ENCODE assay signal across 10 mouse cellular contexts in genomic region chr7:16938117-16938791, GRCm38 (mm10). TPM values are rescaled to one million over a fixed set of nuclear protein-coding genes. Genes with fewer than 3 reads are reported as not detected.
A peak's percentile ranks its signal among the peaks of the same experiment; 100 is the strongest.
DNase-seq lines count a peak whose midpoint lies in the region; ATAC-seq and TF ChIP-seq lines count a peak whose summit lies in the region.
"Had no signal": no experiment of that assay in that cellular context is flagged by ENCODE, and none has a peak within 500 bp of the region (broad histone marks: within the 10 kb centered on the region; RNA-seq: fewer than 3 reads in every experiment).

No protein-coding gene starts in this region.

- peak overlapping the region; percentile 45 for H3K4me2 ChIP-seq in forebrain, embryonic 16.5 days (ENCODE audit: low read length)
- H3K4me2 ChIP-seq in midbrain, embryonic 11.5 days, result no peak overlapping the region
- no peak overlapping the region for H3K4me2 ChIP-seq in heart, embryonic 11.5 days

- no peaks in the 10 kb centered on the region for H3K9me3 ChIP-seq in forebrain, embryonic 16.5 days (ENCODE audit: control insufficient read depth, low read length)
- H3K9me3 ChIP-seq in midbrain, embryonic 11.5 days (ENCODE audit: control insufficient read depth, low read length), result no peaks in the 10 kb centered on the region
- H3K9me3 ChIP-seq in heart, embryonic 11.5 days (replicated peaks; ENCODE audit: control insufficient read depth, low read length), result no peaks in the 10 kb centered on the region; the same call in 1 of the 2 replicates

- no peak overlapping the region for H3K27ac ChIP-seq in heart, adult 2 months
- H3K27ac ChIP-seq in forebrain, embryonic 16.5 days (ENCODE audit: low read length), result peak overlapping the region; percentile 85
- no peak overlapping the region; the same call in 1 of the 2 replicates for H3K27ac ChIP-seq in midbrain, embryonic 11.5 days (ENCODE audit: low read depth, low read length)
- no peak overlapping the region for H3K27ac ChIP-seq in heart, embryonic 11.5 days (ENCODE audit: low read depth, low read length)
- H3K27ac ChIP-seq: liver, embryonic 14.5 days had no signal

- ATAC-seq in forebrain, embryonic 16.5 days, result peak; percentile 86
- ATAC-seq in midbrain, embryonic 11.5 days (ENCODE audit: low FRiP score), result peak; percentile 83
- no peak for ATAC-seq in erythroblast, adult 5-6 weeks (replicated peaks; ENCODE audit: low FRiP score, poor library complexity, severe bottlenecking)
- ATAC-seq in heart, embryonic 11.5 days (replicated peaks; ENCODE audit: insufficient number of reproducible peaks, low FRiP score, low TSS enrichment), result no peak

- DNase-seq in heart, postnatal 4 days, result peak; percentile 39
- DNase-seq in heart, adult 2 months, result no peak
- peak; percentile 96 for DNase-seq in brain, embryonic 14.5 days (ENCODE audit: low read depth)
- no peak for DNase-seq in midbrain, embryonic 11.5 days (ENCODE audit: low spot score, missing footprints)
- no peak for DNase-seq in thymus, postnatal 0 days (ENCODE audit: low spot score)

- TF ChIP-seq EP300 in heart, adult 2 months (IDR thresholded peaks at IDR 0.05; ENCODE audit: insufficient read depth, low read depth, low read length), result no peak

- TF ChIP-seq CTCF in heart, adult 2 months (IDR thresholded peaks at IDR 0.05), result no peak
- no peak for TF ChIP-seq CTCF in brain, embryonic 14.5 days (IDR thresholded peaks at IDR 0.05; ENCODE audit: borderline replicate concordance, extremely low read depth, insufficient read depth, insufficient read length)

- TF ChIP-seq POLR2A in heart, adult 2 months (IDR thresholded peaks at IDR 0.05; ENCODE audit: insufficient read depth, low read depth, low read length), result no peak
- TF ChIP-seq POLR2A in brain, embryonic 14.5 days (IDR thresholded peaks at IDR 0.05; ENCODE audit: borderline replicate concordance, extremely low read depth, insufficient read depth, insufficient read length, poor library complexity, severe bottlenecking), result no peak

- H3K27me3 ChIP-seq in heart, adult 2 months (ENCODE audit: control insufficient read depth, insufficient read depth, low read length), result no peaks in the 10 kb centered on the region
- no peaks in the 10 kb centered on the region for H3K27me3 ChIP-seq in forebrain, embryonic 16.5 days (replicated peaks; ENCODE audit: control insufficient read depth, insufficient read depth, low read length)
- H3K27me3 ChIP-seq in midbrain, embryonic 11.5 days (ENCODE audit: control insufficient read depth, insufficient read depth, low read length), result no peaks in the 10 kb centered on the region
- no peaks in the 10 kb centered on the region for H3K27me3 ChIP-seq in heart, embryonic 11.5 days (ENCODE audit: control insufficient read depth, insufficient read depth, low read length)

- intact Hi-C loops in heart, adult 2 months (cut with DNase I), result no loop called here

- 69% methylated on average over 17 of the region's 17 CpGs for WGBS in heart, adult 2 months
- 53% methylated on average over 17 of the region's 17 CpGs for WGBS in forebrain, embryonic 16.5 days
- WGBS in midbrain, embryonic 11.5 days, result 71% methylated on average over 17 of the region's 17 CpGs
- 69% methylated on average over 17 of the region's 17 CpGs for WGBS in heart, embryonic 11.5 days (ENCODE audit: insufficient replicate concordance)

- H3K9ac ChIP-seq in heart, adult 2 months (ENCODE audit: low read depth, low read length), result no peak overlapping the region
- H3K9ac ChIP-seq in forebrain, embryonic 16.5 days (replicated peaks; ENCODE audit: low read depth, low read length), result peak overlapping the region; percentile 32; the same call in 1 of the 2 replicates
- no peak overlapping the region for H3K9ac ChIP-seq in midbrain, embryonic 11.5 days (ENCODE audit: low read length)
- H3K9ac ChIP-seq in heart, embryonic 11.5 days (ENCODE audit: low read depth, low read length), result no peak overlapping the region
- H3K9ac ChIP-seq: liver, embryonic 14.5 days had no signal

- H3K4me1 ChIP-seq in heart, adult 2 months (ENCODE audit: control insufficient read depth, insufficient read depth, low read length), result no peaks in the 10 kb centered on the region; the same call in 1 of the 2 replicates
- H3K4me1 ChIP-seq in forebrain, embryonic 16.5 days (replicated peaks; ENCODE audit: control insufficient read depth, insufficient read depth, low read length), result peaks cover 36% of the 10 kb centered on the region
- peaks cover 8% of the 10 kb centered on the region; the same call in 1 of the 2 replicates for H3K4me1 ChIP-seq in midbrain, embryonic 11.5 days (ENCODE audit: control insufficient read depth, insufficient read depth, low read length)
- H3K4me1 ChIP-seq in heart, embryonic 11.5 days (ENCODE audit: control insufficient read depth, insufficient read depth, low read length), result peaks cover 7% of the 10 kb centered on the region

- H3K4me3 ChIP-seq in heart, adult 2 months, result no peak overlapping the region
- H3K4me3 ChIP-seq in forebrain, embryonic 16.5 days (replicated peaks; ENCODE audit: low read length), result peak overlapping the region; percentile 21; the same call in 1 of the 2 replicates
- no peak overlapping the region for H3K4me3 ChIP-seq in midbrain, embryonic 11.5 days (ENCODE audit: low read depth, low read length)
- H3K4me3 ChIP-seq in heart, embryonic 11.5 days (ENCODE audit: low read depth, low read length), result no peak overlapping the region

- no peaks in the 10 kb centered on the region for H3K79me2 ChIP-seq in heart, adult 2 months (replicated peaks; ENCODE audit: control insufficient read depth, insufficient read depth, low read length)

- H3K36me3 ChIP-seq in heart, adult 2 months (ENCODE audit: control insufficient read depth, insufficient read depth, low read length), result no peaks in the 10 kb centered on the region
- H3K36me3 ChIP-seq in forebrain, embryonic 16.5 days (ENCODE audit: control insufficient read depth, insufficient read depth), result no peaks in the 10 kb centered on the region
- no peaks in the 10 kb centered on the region for H3K36me3 ChIP-seq in midbrain, embryonic 11.5 days (ENCODE audit: control insufficient read depth, insufficient read depth, low read length)
- H3K36me3 ChIP-seq in heart, embryonic 11.5 days (ENCODE audit: control insufficient read depth, insufficient read depth, low read length), result no peaks in the 10 kb centered on the region; the same call in 1 of the 2 replicates

RNA-seq across cellular contexts. Expression of gene Pnmal2, which starts 6.2 kb away (rescaled TPM):
- 1 to 10 TPM; 6.3 to 7.3 TPM for total RNA-seq in heart, postnatal 4 days (2021)
- 1 to 10 TPM; 3.8 to 4.1 TPM for total RNA-seq in heart, adult 2 months (2021)
- polyA plus RNA-seq in heart, adult 2 months (2012; rRNA removed), result 3.5 and 4.4 TPM in 2 replicates
- polyA plus RNA-seq in brain, embryonic 14.5 days (2012; rRNA removed), result 44.9 and 96.9 TPM in 2 replicates
- polyA plus RNA-seq in forebrain, embryonic 16.5 days (2015; fragmentation: Nextera tagmentation; extraction: Ambion mirVana), result 85.3 and 118 TPM in 2 replicates
- 8.3 and 8.6 TPM in 2 replicates for polyA plus RNA-seq in midbrain, embryonic 11.5 days (2014; fragmentation: Nextera tagmentation; extraction: Ambion mirVana)
- total RNA-seq in erythroblast, adult 5-6 weeks (2015; ENCODE audit: low replicate concordance), result not detected in 2 replicates
- not detected in 2 replicates for total RNA-seq in erythroblast, adult 5-6 weeks (2017; ENCODE audit: low replicate concordance)
- polyA plus RNA-seq in thymus, postnatal 0 days (2015; fragmentation: Nextera tagmentation; extraction: Ambion mirVana), result 5.1 and 6.4 TPM in 2 replicates
- polyA plus RNA-seq in heart, embryonic 11.5 days (2014; fragmentation: Nextera tagmentation; extraction: Ambion mirVana), result 1.5 and 2.0 TPM in 2 replicates

RNA-seq across cellular contexts. Expression of gene Calm3, which starts 14.3 kb away (rescaled TPM):
- 100 to 1,000 TPM; 309 to 310 TPM for total RNA-seq in heart, postnatal 4 days (2021)
- 100 to 1,000 TPM; 168 to 175 TPM for total RNA-seq in heart, adult 2 months (2021)
- 163 and 206 TPM in 2 replicates for polyA plus RNA-seq in heart, adult 2 months (2012; rRNA removed)
- polyA plus RNA-seq in brain, embryonic 14.5 days (2012; rRNA removed), result 580 and 837 TPM in 2 replicates
- 308 and 333 TPM in 2 replicates for polyA plus RNA-seq in forebrain, embryonic 16.5 days (2015; fragmentation: Nextera tagmentation; extraction: Ambion mirVana)
- polyA plus RNA-seq in midbrain, embryonic 11.5 days (2014; fragmentation: Nextera tagmentation; extraction: Ambion mirVana), result 284 and 295 TPM in 2 replicates
- total RNA-seq in erythroblast, adult 5-6 weeks (2015; ENCODE audit: low replicate concordance), result 41.1 and 44.1 TPM in 2 replicates
- total RNA-seq in erythroblast, adult 5-6 weeks (2017; ENCODE audit: low replicate concordance), result 157 and 162 TPM in 2 replicates
- 201 and 212 TPM in 2 replicates for polyA plus RNA-seq in thymus, postnatal 0 days (2015; fragmentation: Nextera tagmentation; extraction: Ambion mirVana)
- polyA plus RNA-seq in heart, embryonic 11.5 days (2014; fragmentation: Nextera tagmentation; extraction: Ambion mirVana), result 150 and 156 TPM in 2 replicates

RNA-seq across cellular contexts. Expression of gene Pnmal1, which starts 21.2 kb away (rescaled TPM):
- total RNA-seq in heart, postnatal 4 days (2021), result not detected
- total RNA-seq in heart, adult 2 months (2021), result under 1 TPM in 1 of 2 experiments, not detected in 1; 0.11 TPM
- polyA plus RNA-seq in heart, adult 2 months (2012; rRNA removed), result 0.06 TPM in 2 replicates
- polyA plus RNA-seq in brain, embryonic 14.5 days (2012; rRNA removed), result 28.0 and 34.5 TPM in 2 replicates
- 50.1 and 60.9 TPM in 2 replicates for polyA plus RNA-seq in forebrain, embryonic 16.5 days (2015; fragmentation: Nextera tagmentation; extraction: Ambion mirVana)
- 22.5 and 23.7 TPM in 2 replicates for polyA plus RNA-seq in midbrain, embryonic 11.5 days (2014; fragmentation: Nextera tagmentation; extraction: Ambion mirVana)
- total RNA-seq in erythroblast, adult 5-6 weeks (2015; ENCODE audit: low replicate concordance), result not detected in 2 replicates
- total RNA-seq in erythroblast, adult 5-6 weeks (2017; ENCODE audit: low replicate concordance), result not detected in 2 replicates
- 0.04 TPM in 2 replicates for polyA plus RNA-seq in thymus, postnatal 0 days (2015; fragmentation: Nextera tagmentation; extraction: Ambion mirVana)
- 0.18 and 0.46 TPM in 2 replicates for polyA plus RNA-seq in heart, embryonic 11.5 days (2014; fragmentation: Nextera tagmentation; extraction: Ambion mirVana)
- total RNA-seq: heart, postnatal 25 days had no signal

RNA-seq across cellular contexts. Expression of gene Ptgir, which starts 32.0 kb away (rescaled TPM):
- 1 to 10 TPM; 1.9 to 2.7 TPM for total RNA-seq in heart, postnatal 4 days (2021)
- 1 to 10 TPM; 1.9 to 2.9 TPM for total RNA-seq in heart, adult 2 months (2021)
- 5.2 and 7.4 TPM in 2 replicates for polyA plus RNA-seq in heart, adult 2 months (2012; rRNA removed)
- 0.47 and 0.75 TPM in 2 replicates for polyA plus RNA-seq in brain, embryonic 14.5 days (2012; rRNA removed)
- polyA plus RNA-seq in forebrain, embryonic 16.5 days (2015; fragmentation: Nextera tagmentation; extraction: Ambion mirVana), result 0.15 TPM in 2 replicates
- 0.94 and 1.2 TPM in 2 replicates for polyA plus RNA-seq in midbrain, embryonic 11.5 days (2014; fragmentation: Nextera tagmentation; extraction: Ambion mirVana)
- total RNA-seq in erythroblast, adult 5-6 weeks (2015; ENCODE audit: low replicate concordance), result 1.3 and 6.7 TPM in 2 replicates
- total RNA-seq in erythroblast, adult 5-6 weeks (2017; ENCODE audit: low replicate concordance), result 1.5 and 1.8 TPM in 2 replicates
- 1.9 and 2.6 TPM in 2 replicates for polyA plus RNA-seq in thymus, postnatal 0 days (2015; fragmentation: Nextera tagmentation; extraction: Ambion mirVana)
- 0.19 and 0.34 TPM in 2 replicates for polyA plus RNA-seq in heart, embryonic 11.5 days (2014; fragmentation: Nextera tagmentation; extraction: Ambion mirVana)

RNA-seq across cellular contexts. Expression of gene Gm42372, which starts 44.6 kb away (rescaled TPM):
- total RNA-seq in heart, postnatal 4 days (2021), result under 1 TPM in 1 of 2 experiments, not detected in 1; 0.05 TPM
- not detected for total RNA-seq in heart, adult 2 months (2021)
- 0.03 TPM in 1 of 2 replicates, not detected in the other for polyA plus RNA-seq in heart, adult 2 months (2012; rRNA removed)
- polyA plus RNA-seq in brain, embryonic 14.5 days (2012; rRNA removed), result 5.2 and 19.6 TPM in 2 replicates
- 3.7 and 4.1 TPM in 2 replicates for polyA plus RNA-seq in forebrain, embryonic 16.5 days (2015; fragmentation: Nextera tagmentation; extraction: Ambion mirVana)
- 1.6 and 2.5 TPM in 2 replicates for polyA plus RNA-seq in midbrain, embryonic 11.5 days (2014; fragmentation: Nextera tagmentation; extraction: Ambion mirVana)
- total RNA-seq in erythroblast, adult 5-6 weeks (2015; ENCODE audit: low replicate concordance), result not detected in 2 replicates
- 0.28 TPM in 1 of 2 replicates, not detected in the other for total RNA-seq in erythroblast, adult 5-6 weeks (2017; ENCODE audit: low replicate concordance)
- 0.33 and 0.49 TPM in 2 replicates for polyA plus RNA-seq in thymus, postnatal 0 days (2015; fragmentation: Nextera tagmentation; extraction: Ambion mirVana)
- 0.20 TPM in 2 replicates for polyA plus RNA-seq in heart, embryonic 11.5 days (2014; fragmentation: Nextera tagmentation; extraction: Ambion mirVana)
- total RNA-seq: heart, postnatal 25 days had no signal

Comparison
In these comparisons a context has a peak if more than half of its experiments do, and no peak if none do; other contexts are left out.
1. DNase-seq: peak in heart, postnatal 4 days (single experiment) and brain, embryonic 14.5 days (single experiment); none in heart, adult 2 months (0 of 2), midbrain, embryonic 11.5 days (single experiment) and thymus, postnatal 0 days (single experiment).
2. ATAC-seq: peak in forebrain, embryonic 16.5 days (single experiment) and midbrain, embryonic 11.5 days (single experiment); none in erythroblast, adult 5-6 weeks (single experiment) and heart, embryonic 11.5 days (single experiment).
3. RNA of gene Pnmal1, which starts 21.2 kb away (polyA plus RNA-seq): 50.1 to 60.9 TPM in forebrain, embryonic 16.5 days, 28.0 to 34.5 TPM in brain, embryonic 14.5 days and 22.5 to 23.7 TPM in midbrain, embryonic 11.5 days; 0.18 to 0.46 TPM in heart, embryonic 11.5 days, 0.06 TPM in heart, adult 2 months and 0.04 TPM in thymus, postnatal 0 days; every median in the first group is over 10 times any median in the second.